Mouse (Mus musculus): ENCODE measurements around the gene Kdm2b. TPM values are rescaled to one million over a fixed set of nuclear protein-coding genes. Genes with fewer than 3 reads are reported as not detected.

Kdm2b gene
- polyA plus RNA-seq (2012; rRNA removed): 16.6 and 17.9 TPM in 2 replicates

GRCm38 (mm10) chr5:122989551-122990330 is at the start of gene Kdm2b:
Kdm2b (minus strand) TSS chr5:122989823.

GRCm38 (mm10) chr5:123014753-123015701 is 25.4 kb upstream of the Kdm2b start, which contains the start of gene Orai1:
Orai1 (plus strand) TSS chr5:123015074.

GRCm38 (mm10) chr5:122849521-122850318 is 139.9 kb downstream of the Kdm2b start, which contains the start of gene Rnf34:
Rnf34 (plus strand) TSS chr5:122850048.

GRCm38 (mm10) chr5:122820777-122821523 is 168.7 kb downstream of the Kdm2b start, which contains the start of gene Anapc5:
Anapc5 (minus strand) TSS chr5:122821339.

Other genes starting within 250 kb of the Kdm2b start
- 13.0 and 16.7 TPM in 2 replicates for gene Camkk2, start 210.4 kb downstream of the Kdm2b start, polyA plus RNA-seq (2012; rRNA removed)
- 138 and 152 TPM in 2 replicates for gene Anapc5, start 168.5 kb downstream of the Kdm2b start, polyA plus RNA-seq (2012; rRNA removed)
- 6.1 and 6.5 TPM in 2 replicates for gene Rnf34, start 139.8 kb downstream of the Kdm2b start, polyA plus RNA-seq (2012; rRNA removed)
- gene Orai1, start 25.3 kb upstream of the Kdm2b start, polyA plus RNA-seq (2012; rRNA removed): 119 and 123 TPM in 2 replicates
- not detected in 2 replicates for gene Morn3, start 57.2 kb upstream of the Kdm2b start, polyA plus RNA-seq (2012; rRNA removed)
- 4.7 and 5.4 TPM in 2 replicates for gene Tmem120b, start 78.6 kb upstream of the Kdm2b start, polyA plus RNA-seq (2012; rRNA removed)
- 42.7 and 47.4 TPM in 2 replicates for gene Rhof, start 142.9 kb upstream of the Kdm2b start, polyA plus RNA-seq (2012; rRNA removed)
- gene Setd1b, start 152.4 kb upstream of the Kdm2b start, polyA plus RNA-seq (2012; rRNA removed): 9.7 and 12.7 TPM in 2 replicates
- 20.2 and 21.1 TPM in 2 replicates for gene Psmd9, start 179.6 kb upstream of the Kdm2b start, polyA plus RNA-seq (2012; rRNA removed)
- 110 and 112 TPM in 2 replicates for gene Hpd, start 192.9 kb upstream of the Kdm2b start, polyA plus RNA-seq (2012; rRNA removed)